Mouse (Mus musculus) monocyte, adult 5-6 weeks (primary cell): Measurements from ENCODE around the gene Zfp637. TPM values are rescaled to one million over a fixed set of nuclear protein-coding genes. Genes with fewer than 3 reads are reported as not detected.
A peak's percentile ranks its signal among the peaks of the same experiment; 100 is the strongest.
"Not testable (repeated sequence)": the region's sequence is repeated elsewhere in the genome, so short reads cannot be mapped to it uniquely, and the experiment has no call there.

Experiments
- ATAC-seq: fragments of 153-309, 156-312 bp; replicated peaks from 2 replicates; pipeline ENCODE4 v1.8.0; 2017; ENCODE audit warnings: mild to moderate bottlenecking; ENCODE audit not compliant: low TSS enrichment, insufficient number of reproducible peaks, severe bottlenecking, poor library complexity, low FRiP score
- total RNA-seq: library from RNA; stranded (forward); fragments of 200-1000, 200-491, 200-594 nt; gene quantifications from 3 replicates; pipeline ENCODE4 v1.2.3, GENCODE M21; 2017

Gene Zfp637
- total RNA-seq, 1 experiment from 2014 or later: 4.1 TPM

- no peak for ATAC-seq
Observed at GRCm38 (mm10) chr6:117861848-117862247, 20.9 kb downstream of the Zfp637 start, which contains the start of gene Zfp239. TSS of gene Zfp239 (plus strand) at chr6:117862100.

GRCm38 (mm10) chr6:117862465-117862864 lies 21.5 kb downstream of the Zfp637 start:
- no peak for ATAC-seq

DNA sequence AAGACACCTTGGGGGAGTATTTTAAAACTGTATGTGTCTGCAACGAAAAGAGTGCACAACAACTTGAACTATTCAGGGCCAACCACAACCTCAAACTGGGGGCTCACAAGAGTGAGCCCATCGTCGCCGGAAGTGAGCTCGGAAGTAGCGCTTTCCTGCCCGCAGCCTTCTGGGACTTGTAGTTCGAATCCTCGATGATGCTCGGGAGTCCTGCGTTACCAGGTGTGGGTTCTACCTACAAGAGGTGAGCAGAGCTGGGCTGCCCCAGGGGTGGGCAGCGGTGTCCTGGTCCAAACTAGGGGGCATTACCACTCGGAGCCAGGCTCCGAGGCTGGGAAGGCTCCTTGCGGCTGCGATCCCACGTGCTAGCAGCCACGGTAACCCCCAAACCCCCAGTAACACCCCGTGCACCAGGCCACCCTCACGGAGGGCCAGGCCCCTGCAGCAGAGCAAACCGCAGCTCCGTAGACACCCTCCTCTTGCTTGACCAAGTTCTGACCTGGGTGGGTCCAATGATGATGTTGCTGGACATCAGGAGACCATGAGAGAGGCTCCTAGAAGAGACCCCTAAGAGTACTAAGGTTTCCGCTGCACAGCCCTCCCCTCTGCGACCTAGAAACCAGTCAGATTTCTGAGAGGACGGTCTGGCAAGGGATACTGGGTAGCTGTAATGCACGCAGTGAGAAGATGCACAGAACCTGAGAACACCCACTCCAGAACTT lies 22.1 kb downstream of the Zfp637 start:
- peak; percentile 70 for ATAC-seq

DNA sequence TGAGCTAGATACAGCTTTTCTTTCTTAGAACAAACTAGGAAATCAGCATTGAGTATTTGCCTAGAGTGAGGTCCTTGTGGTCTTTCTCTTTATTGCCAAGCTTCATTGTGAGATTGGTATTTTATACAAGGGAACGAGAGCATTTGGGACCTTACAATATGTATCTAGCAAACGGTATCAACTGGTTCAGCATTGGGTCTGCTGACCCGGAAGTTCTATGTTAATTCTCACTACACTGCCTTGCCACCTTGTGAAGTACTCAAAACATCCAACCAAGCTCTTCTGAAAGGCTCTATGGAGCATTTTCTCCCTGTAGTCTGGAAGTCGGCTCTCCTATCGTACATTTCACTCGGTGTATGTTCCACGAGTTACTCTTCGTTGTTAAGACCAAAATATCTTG lies 22.8 kb downstream of the Zfp637 start:
- no peak for ATAC-seq

- no peak for ATAC-seq
Observed at GRCm38 (mm10) chr6:117868187-117868586, 27.2 kb downstream of the Zfp637 start.

DNA sequence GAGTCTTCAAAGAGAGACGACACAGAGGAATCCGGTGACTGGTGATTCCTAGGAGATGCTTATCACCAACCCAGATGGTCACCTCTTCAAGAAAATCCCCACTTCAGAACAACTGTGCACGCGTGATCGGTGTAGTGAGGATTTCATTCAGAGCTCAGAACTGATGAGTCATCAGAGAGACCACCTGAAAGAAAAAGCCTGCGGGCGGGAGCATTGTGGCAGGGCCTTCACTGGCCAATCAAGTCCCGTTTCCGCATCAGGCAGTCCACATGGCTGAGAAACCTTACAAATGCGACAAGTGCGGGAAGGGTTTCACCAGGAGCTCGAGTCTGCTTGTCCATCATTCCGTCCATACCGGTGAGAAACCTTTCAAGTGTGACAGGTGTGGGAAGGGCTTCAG lies 30.1 kb downstream of the Zfp637 start:
- ATAC-seq: no peak

- not testable (repeated sequence) for ATAC-seq
Observed at GRCm38 (mm10) chr6:117873450-117873849, 32.5 kb downstream of the Zfp637 start.

DNA sequence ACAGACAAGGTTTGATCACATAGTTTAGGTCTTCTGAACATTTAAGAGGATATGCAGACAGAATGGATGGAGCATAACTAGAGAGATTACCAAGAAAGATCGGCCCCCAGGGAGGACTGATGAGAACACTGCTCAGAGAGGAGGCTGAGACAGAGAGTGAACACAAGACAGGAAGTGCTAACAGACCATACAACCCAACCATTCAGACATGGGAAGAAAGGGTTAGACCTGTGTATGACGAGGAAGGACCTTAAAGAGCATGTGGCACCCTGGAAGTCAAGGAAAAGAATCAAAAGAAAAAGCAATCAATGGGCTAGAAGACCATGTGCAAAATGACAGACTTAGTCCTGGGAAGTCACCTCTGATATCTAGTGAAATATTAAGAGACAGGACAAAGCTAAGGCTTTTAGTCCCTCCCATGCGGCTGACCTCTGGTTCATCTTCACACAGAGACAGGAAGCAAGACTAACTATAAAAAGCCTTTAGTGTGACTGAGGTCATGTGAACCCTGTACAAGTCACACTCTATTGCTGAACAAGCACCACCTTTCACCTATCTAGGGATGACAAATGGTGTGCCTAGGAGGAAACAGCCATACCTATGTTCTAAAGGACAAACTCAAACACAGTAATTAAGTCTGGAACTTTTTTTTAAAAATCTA lies 33.8 kb downstream of the Zfp637 start:
- ATAC-seq: no peak

DNA sequence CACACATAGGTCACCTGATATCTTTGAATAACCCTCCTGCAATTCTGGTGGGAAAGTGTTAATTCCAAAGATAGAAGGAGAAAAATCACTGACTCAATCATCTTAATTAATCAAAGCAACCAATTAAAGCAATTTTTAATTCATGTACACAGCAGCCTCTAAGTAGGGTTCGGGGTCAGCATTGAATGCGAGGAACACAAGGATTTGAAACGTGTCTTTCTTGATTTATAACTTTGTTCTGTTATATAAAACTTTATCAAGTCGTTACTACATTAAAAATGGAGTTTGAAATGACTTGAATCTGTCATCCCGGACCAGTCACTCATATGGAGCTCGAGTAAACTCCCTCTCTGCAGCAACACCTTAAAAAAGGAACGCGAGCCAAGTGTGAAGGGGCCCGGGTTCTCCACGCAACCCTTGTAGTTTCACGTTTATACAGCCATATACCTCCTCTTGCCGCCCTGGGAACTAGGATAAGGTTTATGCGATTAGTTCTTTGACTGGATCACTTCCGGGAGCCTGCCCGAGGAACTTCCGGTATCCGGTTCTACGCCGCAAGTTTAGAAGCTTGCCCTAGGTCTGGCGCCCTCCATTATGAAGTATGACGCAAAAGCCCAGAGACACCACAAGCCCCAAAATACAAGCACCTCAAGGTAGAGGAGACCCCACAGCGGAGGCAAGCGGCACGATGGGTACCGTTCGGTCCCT lies 37.9 kb downstream of the Zfp637 start:
- peak; percentile 59 for ATAC-seq

- ATAC-seq: peak; percentile 87
Observed at GRCm38 (mm10) chr6:117879408-117880115, 38.6 kb downstream of the Zfp637 start.

DNA sequence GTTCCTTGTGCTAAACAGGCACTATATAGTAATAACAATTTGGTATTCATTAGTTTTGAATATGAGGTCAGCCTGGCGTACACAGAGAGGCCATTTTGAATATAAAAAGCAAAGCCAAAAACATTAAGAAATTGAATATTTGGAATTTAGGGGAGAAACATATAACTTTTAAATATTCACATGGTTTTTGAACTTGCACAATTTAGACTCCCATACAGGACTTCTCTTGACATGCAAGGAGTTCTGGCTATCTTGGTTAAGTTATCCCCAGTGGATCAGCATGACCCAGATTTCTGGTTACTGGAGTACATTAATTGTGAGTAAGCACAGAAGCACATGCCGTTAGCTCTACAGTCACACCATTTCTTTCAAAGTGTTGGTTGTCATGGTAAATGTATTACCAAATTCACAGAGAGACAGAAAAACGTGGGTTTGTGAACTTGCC lies 39.4 kb downstream of the Zfp637 start:
- no peak for ATAC-seq

GRCm38 (mm10) chr6:117881229-117881628 lies 40.2 kb downstream of the Zfp637 start:
- no peak for ATAC-seq

GRCm38 (mm10) chr6:117881997-117882396 lies 41.0 kb downstream of the Zfp637 start:
- ATAC-seq: no peak

DNA sequence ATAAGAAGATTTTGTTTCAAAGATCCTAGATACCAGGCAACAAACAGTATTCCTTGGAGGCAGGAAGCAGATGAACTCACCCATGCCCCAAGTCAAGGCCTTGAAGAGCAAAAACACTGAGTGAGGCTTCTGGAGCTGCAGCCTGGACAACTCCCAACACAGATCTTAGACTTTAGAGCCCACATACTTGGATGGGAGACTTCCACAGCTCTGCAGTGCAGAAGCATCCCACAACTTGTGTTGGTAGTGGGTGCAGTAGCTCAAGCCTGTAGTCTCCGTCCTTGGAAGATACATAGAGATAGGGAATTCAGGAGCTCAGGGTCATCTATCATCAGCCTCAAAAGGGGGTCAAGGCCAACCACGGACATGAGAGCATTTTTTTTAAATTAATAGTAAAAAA lies 45.0 kb downstream of the Zfp637 start:
- ATAC-seq: no peak

DNA sequence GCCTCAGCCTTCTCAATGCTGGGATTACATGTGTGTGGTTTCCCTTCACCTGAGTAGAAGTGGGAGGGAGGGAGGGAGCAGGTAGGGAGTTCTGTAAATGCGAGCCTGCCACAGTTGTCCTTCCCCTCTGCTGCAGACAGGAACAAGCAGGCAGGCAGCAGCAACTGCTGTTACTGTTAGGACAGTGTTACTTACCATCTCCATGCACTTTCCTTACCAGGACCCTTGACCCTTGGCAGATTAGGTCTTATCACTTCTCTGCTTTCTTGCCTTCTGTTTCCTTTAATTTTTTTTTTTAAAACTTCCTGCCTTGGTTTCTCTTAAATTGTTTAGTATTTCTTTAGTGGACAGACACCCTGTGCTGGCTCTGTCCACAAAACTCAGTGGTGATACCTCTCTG lies 47.1 kb downstream of the Zfp637 start:
- ATAC-seq: no peak

DNA sequence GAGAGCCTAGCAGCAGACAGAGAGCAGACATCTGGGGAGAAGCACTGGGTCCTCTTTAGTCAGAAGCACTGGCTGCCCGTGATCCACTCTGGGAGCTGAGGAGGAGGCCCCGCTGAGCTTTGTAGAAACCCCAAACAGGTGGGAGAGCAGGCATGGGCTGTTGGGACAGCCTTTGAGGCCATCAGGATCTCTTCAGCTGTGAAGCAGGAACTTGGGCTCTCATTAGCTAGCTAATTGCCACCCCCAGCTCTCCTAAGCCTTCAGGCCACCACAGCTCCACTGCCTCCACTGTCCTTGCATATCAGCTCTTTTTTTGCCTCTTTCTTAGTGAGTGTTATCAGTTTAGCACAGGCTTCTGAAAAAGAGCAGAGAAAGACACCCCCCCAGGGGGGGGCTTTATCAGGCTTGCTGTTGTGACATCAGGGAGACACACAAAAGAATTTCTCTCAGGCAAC lies 47.7 kb downstream of the Zfp637 start:
- no peak for ATAC-seq

DNA sequence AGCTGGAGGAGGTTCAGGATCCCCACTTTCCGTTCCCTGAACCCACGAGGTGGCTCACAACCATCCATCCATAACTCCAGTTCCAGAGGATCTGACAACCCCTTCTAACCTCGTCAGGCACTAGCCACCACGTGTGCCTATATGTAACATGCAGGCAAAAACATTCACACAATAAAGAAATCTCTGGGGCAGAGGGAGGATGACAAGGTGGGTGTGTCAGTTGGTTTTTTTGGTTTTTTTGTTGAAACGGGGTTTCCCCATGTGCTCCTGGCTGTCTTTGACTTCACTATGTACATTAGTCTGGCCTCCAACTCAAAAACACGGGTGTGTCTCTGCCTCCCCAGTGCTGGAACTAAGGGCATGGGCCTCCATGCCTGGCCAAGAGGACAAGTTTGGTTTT lies 49.3 kb downstream of the Zfp637 start:
- ATAC-seq: peak; percentile 54

- ATAC-seq: peak; percentile 80
Observed at GRCm38 (mm10) chr6:117891369-117892160, 50.6 kb downstream of the Zfp637 start.
